Mouse (Mus musculus): ENCODE measurements at regions not wholly inside any gene's neighbourhood (a gene's known extent, or its start where the extent isn't known, plus 50 kb on each side); places are given as distances from the start of the nearest gene placed in this dataset.

DNA sequence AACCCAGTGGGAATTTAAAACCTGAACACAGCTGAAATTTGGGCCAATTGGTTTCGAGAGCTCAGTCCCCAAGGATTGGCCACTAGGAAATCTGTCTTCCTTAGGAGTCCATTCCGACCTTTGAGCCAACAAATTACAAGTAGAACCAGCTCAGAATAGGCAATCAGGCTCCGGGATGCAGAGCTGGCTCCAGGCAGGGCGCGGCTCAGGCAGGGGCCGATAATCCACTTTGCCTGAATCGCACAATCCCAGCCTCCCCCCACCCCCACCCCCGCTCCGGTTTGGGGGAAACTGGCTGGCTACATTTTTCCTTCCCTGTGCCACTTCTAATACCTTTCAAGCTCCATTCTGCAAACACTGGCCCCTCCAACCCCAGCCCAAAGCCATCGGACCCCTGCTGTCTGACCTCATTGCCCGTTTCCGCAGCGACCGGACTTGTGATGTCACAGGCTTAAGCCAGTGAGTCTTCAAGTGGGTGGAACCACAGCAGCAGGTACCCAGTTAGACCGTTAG is 150.5 kb upstream of the Sdk2 start:
- no peak for DNase-seq (ENCODE audit: extremely low read depth, low read depth)

DNA sequence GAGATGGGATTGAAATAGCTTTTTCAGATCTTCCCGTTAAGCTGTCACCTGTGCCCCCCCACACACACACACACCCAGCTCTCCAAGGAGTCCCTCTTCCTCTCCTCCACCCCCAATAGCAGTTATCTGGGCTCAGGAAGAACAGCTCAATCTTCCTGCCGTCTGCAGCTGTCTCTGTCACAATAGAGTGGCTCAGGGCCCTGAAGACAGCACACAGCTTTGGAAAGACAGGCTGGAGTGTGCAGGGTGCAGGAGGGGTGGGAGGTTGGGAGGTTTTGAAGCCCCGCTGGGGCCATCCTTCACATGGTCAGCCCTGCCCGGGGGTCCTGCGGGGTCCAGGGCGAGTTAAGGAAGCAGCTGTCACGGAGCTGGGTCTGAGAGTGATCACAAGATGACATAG is 149.6 kb upstream of the Sdk2 start:
- no peak for DNase-seq (ENCODE audit: extremely low read depth, low read depth)

DNA sequence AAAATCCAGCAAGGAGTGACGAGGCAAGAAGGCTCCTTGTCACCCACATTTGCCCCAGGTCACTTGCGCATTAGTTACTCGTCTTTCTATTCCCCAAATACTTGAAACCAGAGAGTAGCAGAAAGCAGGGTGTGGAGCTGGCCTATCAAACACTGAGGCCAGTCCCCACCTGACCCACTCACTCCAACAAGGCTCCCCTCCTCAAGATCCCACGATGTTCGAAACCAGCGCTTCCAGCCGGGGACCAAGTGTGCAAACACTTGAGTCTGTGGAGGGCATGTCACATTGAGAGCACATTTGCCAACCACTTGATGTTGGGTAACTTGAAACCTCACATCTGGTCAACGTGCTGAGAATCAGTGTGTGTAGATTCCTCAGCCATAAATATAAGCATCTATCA is 148.4 kb upstream of the Sdk2 start:
- DNase-seq (ENCODE audit: extremely low read depth, low read depth), result no peak

DNA sequence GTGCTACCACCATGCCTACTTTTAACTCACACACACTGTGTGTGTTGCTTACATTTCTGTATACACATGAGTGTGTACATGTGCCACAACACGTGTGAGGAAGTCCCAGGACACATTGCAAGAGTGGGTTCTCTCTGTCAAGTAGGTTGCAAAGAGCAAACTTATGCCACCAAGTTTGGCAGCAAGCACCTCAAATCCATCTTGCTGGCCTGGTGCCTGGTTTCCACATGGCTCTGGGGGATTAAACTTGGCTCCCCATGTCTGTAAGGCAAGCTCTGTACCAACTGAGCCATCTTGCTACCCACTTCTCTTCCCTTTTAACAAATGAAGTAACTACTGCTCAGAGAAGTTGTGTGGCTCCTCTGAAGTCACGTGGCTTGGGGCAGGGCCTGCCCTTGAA is 145.3 kb upstream of the Sdk2 start:
- DNase-seq (ENCODE audit: extremely low read depth, low read depth), result no peak

DNA sequence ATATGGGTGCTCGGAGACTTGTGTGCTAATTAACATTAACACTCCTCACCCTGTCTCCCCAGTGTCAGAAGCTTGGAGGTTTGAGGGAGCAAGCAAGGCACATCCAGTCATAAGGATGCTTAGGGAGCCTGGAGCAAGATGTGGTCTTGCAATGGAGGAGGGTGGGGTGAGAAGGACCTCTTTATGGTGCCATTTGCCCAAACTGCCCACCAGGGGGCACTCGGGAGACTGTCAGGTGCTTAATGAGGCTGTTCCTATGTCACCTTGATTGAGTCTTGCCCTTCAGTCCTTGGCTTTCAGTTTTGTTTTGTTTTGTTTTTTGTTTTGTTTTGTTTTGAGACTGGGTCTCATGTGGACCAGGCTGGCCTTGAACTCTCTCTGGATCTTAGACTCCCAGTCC is 138.3 kb upstream of the Sdk2 start:
- DNase-seq (ENCODE audit: extremely low read depth, low read depth), result peak; percentile 42

DNA sequence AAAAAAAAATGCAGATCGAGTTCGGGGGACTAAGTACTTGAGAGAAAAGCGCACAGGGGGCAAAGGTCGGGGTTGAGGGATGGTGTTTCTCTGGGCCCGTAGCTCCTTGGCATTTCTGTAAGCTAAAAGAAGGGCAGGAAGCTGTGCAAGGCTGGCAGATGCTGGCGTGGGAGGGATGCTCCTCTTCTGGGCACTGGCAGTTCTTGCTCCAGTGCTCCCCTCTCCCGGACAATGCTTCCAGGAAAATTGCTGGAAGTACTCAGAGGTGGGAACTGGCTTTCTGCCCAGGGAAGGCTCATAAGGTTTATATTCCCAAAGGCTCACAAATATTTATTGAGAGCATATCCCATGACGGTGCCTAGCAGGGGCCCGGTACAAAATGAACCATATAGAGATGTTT is 136.6 kb upstream of the Sdk2 start:
- DNase-seq (ENCODE audit: extremely low read depth, low read depth), result no peak

DNA sequence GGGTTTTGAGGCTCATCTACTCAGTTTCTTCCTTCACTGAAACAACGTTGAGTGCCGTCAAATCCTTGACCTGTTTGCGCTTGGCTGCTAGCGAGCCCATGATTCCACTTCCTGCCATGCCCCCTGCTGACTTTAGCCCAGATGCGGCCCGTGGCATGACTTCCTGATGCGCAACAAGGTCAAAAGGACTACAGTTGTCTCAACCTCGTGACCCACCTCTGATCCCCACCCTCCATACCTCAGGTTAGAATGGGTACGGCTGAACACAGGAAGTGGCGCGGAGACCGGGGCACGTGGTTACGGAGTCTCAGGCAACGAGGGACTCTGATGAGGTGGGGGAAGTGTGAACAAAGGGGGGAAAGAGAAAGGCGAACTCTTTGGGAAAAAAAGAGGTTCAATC is 135.6 kb upstream of the Sdk2 start:
- no peak for DNase-seq (ENCODE audit: extremely low read depth, low read depth)

DNA sequence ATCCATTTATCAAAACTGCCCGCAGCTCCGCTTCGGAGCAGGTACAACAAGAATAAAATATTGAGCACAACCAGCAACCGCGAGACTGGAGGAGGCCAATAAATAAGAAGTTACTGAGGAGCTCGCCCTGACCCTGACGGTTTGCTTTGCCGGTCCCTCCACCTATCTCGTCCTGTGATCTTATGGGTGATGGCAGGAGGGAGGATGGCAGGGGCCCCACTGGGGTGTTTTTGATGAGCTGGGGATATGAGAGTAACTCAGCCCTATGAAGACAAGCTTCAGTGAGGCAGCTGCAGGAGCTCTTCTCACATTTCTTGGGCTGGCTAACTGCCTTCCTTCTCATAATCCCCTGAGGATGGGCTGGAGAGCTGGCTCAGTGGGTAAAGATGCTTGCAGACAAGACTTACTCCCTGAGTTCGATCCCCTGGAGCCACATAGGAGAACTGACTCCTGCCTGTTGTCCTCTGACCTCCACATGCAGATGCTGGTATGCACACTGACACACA is 132.3 kb upstream of the Sdk2 start:
- DNase-seq (ENCODE audit: extremely low read depth, low read depth), result no peak

DNA sequence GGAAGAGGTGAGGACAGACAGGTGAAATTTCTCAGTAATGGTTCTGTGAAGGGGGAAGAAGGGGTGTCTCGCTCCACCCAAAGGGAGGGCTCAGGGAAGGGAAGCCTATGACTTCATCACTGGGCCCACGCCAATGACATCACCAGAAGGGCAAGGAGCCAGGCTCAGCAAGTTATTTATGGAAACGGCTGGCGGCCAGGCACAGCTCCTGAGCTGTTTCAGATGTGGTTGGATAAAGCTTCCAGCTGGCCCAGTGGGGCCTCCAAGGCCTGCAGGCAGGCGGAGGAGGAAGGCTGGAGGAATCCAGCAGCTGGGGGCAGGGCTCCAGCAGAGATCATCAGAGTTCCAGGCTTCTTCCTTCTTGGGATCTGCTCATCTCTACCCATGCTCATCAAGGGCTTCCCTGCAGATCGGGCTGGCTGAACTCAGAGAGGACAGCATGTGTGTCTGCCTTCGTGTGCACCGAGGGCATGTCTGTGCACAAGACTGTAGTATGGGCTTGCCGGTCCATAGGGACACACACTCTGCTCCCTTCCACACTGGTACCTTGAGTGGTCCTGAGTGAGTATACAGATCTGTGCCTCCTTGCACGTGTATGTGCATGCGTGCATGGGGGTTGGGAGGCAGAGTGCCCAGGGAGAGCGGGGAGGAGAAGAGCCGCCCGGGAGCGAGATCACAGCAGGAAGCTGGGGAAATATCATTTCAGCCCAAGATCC is 131.6 kb upstream of the Sdk2 start:
- DNase-seq (ENCODE audit: extremely low read depth, low read depth), result no peak

DNA sequence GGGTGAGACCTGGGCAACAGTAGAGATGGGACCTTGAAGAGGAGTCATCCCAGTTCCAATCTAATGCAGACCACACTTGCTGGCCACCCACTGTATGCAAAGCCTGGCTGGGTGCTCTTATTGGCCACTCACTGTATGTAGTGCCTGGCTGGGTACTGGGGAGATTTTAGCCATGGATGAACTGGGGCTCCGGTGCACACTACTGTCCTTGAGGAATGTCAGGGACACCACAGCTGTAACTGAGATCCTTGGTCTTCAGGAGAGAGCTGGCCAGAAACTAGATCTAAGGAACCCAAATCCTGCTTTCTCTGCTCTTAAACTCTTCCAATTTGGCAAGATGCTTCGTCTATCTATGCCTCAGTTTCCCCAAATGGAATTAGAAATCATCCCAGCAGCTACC is 128.4 kb upstream of the Sdk2 start:
- no peak for DNase-seq (ENCODE audit: extremely low read depth, low read depth)

DNA sequence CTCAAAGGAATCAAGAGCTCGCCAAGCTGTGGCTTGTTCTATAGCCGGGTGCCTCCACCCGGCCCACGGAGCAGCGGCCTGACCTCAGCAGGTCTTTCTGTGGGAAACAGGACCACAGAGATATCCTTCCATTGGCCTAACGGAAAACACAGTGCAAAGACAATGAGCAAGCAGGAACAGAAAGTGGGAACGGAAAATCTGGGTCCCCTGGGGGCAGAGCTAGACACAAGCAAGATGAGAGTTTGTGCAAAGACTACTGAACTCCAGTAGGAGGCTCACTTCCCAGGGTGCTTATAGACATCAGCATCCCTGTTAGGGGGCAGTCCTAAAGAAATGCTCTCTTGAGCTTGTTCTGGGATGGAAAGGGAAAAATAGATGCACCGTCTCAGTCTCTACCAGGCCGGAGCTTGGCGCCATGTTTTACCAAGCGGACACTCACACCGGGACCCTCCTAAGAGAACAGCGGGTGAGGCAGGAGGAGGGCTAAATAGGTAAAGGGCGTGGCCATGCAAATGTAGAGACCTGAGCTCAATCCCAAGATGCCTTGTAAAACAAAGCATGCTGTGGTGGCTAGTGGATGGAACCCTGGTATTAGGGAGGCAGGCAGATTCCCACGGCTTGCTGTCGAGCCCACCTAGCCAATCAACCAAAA is 127.3 kb upstream of the Sdk2 start:
- no peak for DNase-seq (ENCODE audit: extremely low read depth, low read depth)

DNA sequence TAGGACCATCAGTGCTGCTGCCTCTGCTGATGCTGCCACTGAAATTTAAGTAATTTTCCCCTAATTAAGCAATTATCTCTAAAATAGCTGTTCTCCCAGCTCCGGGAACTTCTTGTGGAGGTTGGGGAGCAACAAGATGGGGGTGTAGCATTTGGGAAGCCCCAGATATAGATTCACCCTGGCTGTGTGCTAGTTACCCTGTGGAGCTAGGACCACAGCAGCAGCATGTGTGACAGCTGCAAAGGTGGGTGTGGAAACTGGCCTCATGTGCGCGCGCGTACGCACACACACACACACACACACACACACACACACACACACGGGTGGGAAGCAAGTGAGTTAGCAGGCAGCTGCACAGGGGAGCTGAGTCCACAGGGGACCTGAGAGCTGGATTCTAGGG is 126.2 kb upstream of the Sdk2 start:
- DNase-seq (ENCODE audit: extremely low read depth, low read depth), result no peak

DNA sequence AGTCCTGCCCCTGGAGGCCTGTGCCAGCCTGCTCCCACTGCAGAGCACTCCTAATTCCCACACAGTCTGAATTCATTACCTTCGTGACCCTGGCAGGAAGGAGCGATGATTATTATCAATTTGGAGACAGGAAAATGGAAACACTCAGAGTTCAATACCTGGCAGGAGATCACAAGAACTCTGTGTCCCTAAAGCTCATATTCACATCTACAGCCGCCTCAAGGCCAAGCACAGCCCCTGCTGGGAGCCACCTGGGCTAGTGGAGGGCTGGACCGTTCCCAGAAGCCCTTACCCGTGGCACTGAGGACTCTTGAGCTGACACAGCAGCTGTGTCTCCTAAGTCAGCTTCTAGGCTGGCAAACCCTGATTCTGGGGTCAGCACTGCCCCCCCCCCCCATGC is 124.8 kb upstream of the Sdk2 start:
- no peak for DNase-seq (ENCODE audit: extremely low read depth, low read depth)

DNA sequence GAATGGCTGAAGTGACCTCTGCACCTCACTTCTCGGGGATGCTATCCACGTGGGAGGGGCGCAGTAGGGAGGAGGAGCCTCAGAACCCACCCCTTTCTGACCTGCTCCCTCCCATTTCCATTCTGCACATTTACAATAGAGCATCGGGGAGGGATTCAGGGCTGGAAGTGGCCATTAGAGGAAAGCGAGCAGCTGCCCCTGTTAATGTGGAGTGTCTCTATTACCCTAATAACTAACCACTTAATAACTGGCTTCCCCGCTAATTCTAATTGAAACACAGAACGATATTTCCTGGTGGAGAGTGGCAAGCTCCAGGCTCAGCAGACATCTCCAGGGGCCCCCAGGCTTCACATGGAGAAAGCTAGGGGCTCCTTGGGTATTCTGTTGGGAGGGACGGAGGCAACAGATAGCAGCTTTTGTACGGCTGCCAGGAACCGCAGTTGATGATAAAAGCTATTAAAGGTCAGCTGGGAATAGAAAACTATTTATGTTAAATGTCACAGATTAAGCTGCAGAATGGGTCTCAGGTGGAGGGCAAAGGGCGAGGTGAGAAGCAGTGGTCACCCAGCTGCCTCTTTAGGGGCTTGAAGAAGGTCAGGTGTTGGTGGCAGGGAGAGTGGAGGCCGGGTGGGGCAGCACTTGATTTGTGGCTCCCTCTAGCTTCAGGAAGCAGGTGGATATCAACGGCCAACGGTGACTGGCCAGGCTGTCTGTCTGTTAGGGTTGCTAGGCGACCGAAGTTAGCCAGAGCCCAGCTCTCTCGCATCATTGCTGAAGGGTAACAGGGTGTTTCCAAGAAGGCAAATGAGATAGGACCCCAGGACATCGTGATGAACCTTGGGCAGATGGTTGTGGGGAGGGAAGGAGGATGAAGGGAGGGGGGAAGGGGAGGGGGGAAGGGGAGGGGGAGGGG is 118.4 kb upstream of the Sdk2 start:
- DNase-seq (ENCODE audit: extremely low read depth, low read depth), result peak; percentile 87

DNA sequence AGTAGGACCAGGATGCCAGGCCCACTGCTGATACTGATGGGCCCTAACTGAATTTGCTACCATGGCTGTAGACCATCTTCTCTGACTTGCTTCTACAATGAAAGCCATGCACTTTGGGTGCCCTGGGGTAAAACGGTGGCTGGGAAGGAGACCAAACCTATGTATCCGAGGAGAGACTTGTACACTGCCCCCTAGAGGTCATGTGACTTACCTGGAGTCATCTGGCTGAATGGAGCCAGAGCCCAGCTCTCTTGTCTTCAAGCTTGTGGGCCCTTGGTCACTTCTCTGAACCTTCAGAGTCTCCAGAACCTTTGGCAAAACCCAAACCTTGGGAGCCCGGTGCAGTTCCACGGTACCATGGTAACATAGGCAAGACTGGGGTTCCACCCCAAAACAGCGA is 117.6 kb upstream of the Sdk2 start:
- no peak for DNase-seq (ENCODE audit: extremely low read depth, low read depth)

DNA sequence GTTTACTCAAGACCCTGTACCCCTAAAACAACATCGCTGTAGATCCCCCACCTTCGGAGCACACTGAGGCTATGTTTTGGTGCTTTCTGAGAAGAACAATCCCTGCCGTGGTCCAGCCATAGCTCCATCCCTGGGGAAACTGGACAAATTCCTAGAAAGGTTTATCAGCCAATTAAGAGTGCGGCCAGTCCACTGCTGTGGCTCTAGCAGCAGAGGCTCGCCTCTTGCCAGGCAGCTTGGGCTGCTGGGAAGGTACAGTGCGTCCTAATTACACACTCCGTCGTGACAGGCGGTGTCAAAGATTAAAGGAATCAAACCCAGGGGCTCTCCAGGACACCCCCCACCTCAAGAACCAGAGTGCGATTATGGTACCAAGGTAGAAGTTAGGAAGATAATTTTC is 116.4 kb upstream of the Sdk2 start:
- no peak for DNase-seq (ENCODE audit: extremely low read depth, low read depth)

DNA sequence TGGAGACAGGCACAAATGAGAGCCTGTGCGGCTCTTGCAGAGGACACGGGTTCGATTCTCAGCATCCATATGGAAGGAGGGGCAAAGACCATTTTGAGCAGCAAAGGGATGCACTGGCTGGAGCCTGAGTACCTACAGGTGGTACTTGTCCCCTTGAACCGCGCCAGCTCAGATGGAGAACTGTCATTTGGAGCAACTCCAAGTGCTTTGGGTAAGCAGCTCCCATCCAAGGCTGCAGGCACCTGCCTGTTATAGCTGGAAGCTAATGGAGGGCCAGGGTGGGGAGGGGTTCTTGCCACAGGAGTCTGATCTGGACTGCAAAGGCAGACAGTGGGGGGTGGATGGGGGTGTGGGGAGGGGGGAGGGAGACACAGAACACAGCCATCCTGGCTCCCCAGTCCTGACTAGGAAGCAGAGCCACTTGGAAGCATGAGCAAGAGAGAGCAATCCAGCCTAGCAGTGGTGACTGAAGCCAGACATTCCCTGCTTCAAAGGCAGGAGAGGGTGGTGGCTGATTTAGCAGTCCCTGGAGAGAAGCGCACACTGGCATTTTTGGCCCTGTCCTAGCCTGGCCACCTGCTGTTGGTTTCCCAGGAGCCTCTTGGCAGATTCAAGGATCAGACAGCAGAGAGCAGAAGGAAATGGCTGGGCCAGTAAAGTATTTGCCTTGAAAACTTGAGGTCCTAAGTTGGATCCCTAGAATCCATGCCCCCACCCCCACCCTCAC is 112.1 kb upstream of the Sdk2 start:
- DNase-seq (ENCODE audit: extremely low read depth, low read depth), result no peak

DNA sequence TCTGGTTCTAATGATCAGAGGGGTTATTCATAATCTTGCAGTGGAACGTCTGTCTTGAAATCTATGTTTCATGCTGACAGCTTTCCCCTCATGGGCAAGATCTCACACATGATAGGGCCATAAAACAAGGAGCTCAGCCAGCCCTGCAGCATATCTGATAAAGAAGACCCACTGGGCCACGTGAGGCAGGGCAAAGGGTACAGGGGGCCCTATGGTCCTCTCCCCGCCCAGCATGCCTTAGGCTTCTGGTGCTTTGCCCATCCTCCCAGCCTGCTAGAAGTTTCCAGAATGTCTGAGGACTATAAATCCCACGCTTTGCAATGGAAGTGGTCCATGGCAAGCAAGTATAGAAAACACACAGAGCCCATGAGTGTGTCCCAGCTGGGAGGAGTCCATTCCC is 110.9 kb upstream of the Sdk2 start:
- DNase-seq (ENCODE audit: extremely low read depth, low read depth), result no peak

DNA sequence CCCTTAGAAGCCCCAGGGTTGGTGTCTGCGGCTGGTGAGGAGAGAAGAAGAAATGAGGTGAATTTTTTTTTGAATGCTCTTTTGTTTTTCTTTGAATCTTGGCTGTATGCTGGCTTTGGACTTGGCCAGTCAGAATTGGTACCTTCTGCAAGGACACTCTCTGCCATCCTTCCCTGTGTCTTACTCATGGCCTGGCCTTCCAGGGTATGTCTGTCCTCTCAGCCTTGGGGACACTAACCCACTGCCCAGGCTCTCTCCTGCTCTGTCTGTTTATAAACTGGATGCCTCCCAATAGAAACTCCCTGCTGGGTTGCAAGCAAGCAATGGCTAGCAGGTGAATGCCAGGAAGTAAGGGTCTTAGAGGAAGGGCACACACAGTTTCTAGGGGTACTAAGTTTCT is 110.4 kb upstream of the Sdk2 start:
- DNase-seq (ENCODE audit: extremely low read depth, low read depth), result no peak

DNA sequence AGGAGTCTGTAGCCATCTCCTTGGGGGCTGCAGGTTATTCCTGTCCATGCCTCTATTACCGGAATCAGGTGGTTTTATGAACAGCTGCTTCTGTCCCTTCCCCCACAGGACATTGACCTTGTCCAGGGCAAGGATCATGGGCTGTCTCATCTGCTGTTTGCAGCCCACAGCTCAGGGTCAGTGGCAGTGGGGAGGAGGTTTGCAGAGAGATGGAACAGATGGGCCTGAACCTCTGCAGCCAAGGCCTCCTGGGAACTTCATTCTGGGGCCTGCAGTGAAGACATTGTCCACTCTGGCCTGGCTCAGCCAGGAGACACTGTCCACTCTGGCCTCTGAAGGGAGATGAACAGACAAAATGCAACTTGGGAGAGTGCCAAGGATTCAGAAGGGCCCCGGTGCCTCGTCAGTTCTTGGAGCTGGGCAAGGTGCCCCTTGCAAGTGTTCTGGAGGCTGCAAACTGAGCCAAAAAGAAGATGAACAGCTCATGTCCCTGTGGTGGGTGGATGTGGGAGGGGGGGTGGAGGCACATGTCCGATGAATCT is 109.9 kb upstream of the Sdk2 start:
- DNase-seq (ENCODE audit: extremely low read depth, low read depth), result no peak

Data from MEL-GATA-1-ER (cell line).